In the genomic region with DNA sequence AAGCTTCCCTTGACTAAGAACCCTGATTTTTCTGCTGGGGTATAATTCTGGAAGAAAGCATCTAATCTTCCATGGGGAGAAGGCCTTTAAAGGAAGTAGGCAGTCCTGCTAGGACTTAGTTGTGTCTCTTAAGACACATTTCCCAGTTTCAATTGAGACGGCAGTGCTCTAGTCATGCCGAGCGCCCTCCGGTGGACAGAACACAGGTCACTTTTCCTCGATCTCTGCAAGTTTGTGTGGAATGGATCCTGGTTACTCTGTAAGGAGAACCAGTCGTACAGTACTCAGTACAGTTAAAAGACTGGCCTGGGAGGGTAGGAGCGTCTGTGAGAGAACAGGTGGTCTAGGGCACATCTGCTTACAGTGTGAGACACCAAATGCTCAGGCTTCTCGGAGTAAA, we compare ENCODE assay signal across 8 mouse cellular contexts. TPM values are rescaled to one million over a fixed set of nuclear protein-coding genes. Genes with fewer than 3 reads are reported as not detected.
A peak's percentile ranks its signal among the peaks of the same experiment; 100 is the strongest.
DNase-seq lines count a peak whose midpoint lies in the region; ATAC-seq lines count a peak whose summit lies in the region.

No protein-coding gene starts in this region.

- H3K4me2 ChIP-seq in forebrain, embryonic 15.5 days (replicated peaks) = peak overlapping the region; percentile 88

- whole genome bisulfite sequencing in forebrain, embryonic 15.5 days = 12% methylated on average over 8 of the region's 8 CpGs

- no peak overlapping the region for H3K27ac ChIP-seq in forebrain, embryonic 15.5 days (replicated peaks)

- no peaks in the 10 kb centered on the region for H3K9me3 ChIP-seq in forebrain, embryonic 15.5 days

- H3K27me3 ChIP-seq in forebrain, embryonic 15.5 days = no peaks in the 10 kb centered on the region

- H3K4me1 ChIP-seq in forebrain, embryonic 15.5 days = peaks cover 72% of the 10 kb centered on the region

- H3K9ac ChIP-seq in forebrain, embryonic 15.5 days (replicated peaks) = peak overlapping the region; percentile 76

- H3K36me3 ChIP-seq in forebrain, embryonic 15.5 days = no peaks in the 10 kb centered on the region

- peak overlapping the region; percentile 77 for H3K4me3 ChIP-seq in forebrain, embryonic 15.5 days

- DNase-seq in ovary, postnatal 14 days (ENCODE audit: low spot score) = peak; percentile 54
- DNase-seq in ovary, postnatal 10 days (ENCODE audit: low spot score) = no peak
- DNase-seq in cerebellum, adult 8-10 months = peak; percentile 70
- peak; percentile 77 for DNase-seq in heart, postnatal 4 days
- DNase-seq in layer of hippocampus, postnatal 25 days (ENCODE audit: extremely low spot score in 1 of 2, low spot score in 1 of 2) = peak; percentile 41 to 66
- peak; percentile 88 for DNase-seq in lung, postnatal 36 days
- DNase-seq in right cerebral cortex, postnatal 4 days = peak; percentile 77

- no peak for ATAC-seq in forebrain, embryonic 15.5 days (replicated peaks)

RNA-seq across cellular contexts. Expression of a gene that starts 7.3 kb away (rescaled TPM):
- polyA plus RNA-seq in forebrain, embryonic 15.5 days (2015; fragmentation: Nextera tagmentation; extraction: Ambion mirVana) = 615 and 648 TPM in 2 replicates
- total RNA-seq in heart, postnatal 4 days (2021) = 100 to 1,000 TPM; 632 to 676 TPM
- total RNA-seq in layer of hippocampus, postnatal 25 days (2021) = 100 to 1,000 TPM; 606 to 645 TPM
